Mouse (Mus musculus) forebrain, embryonic 12.5 days (tissue): ENCODE results near the gene Gm10031. TPM values are rescaled to one million over a fixed set of nuclear protein-coding genes. Genes with fewer than 3 reads are reported as not detected.
"Not testable (repeated sequence)": the region's sequence is repeated elsewhere in the genome, so short reads cannot be mapped to it uniquely, and the experiment has no call there.

Experiments used
- ATAC-seq: fragments of 200-750 bp; cut with Nextera tagmentation; 2 replicates; pipeline ENCODE4 v1.8.0; 2017; ENCODE audit warnings: moderate TSS enrichment; ENCODE audit not compliant: low FRiP score
- H3K27ac ChIP-seq: fragments of 300-500 bp; sonication (generic); 2 replicates; pipeline ENCODE4 v1.5.1; 2016; ENCODE audit warnings: mild to moderate bottlenecking
- H3K27me3 ChIP-seq: fragments of 300-500 bp; sonication (generic); 2 replicates; pipeline ENCODE4 v1.6.1; 2016; ENCODE audit warnings: mild to moderate bottlenecking
- H3K36me3 ChIP-seq: fragments of 300-500 bp; sonication (generic); replicated peaks from 2 replicates; pipeline ENCODE4 v1.6.1; 2016; ENCODE audit warnings: mild to moderate bottlenecking
- H3K4me1 ChIP-seq: fragments of 300-500 bp; sonication (generic); 2 replicates; pipeline ENCODE4 v1.6.1; 2016
- H3K4me2 ChIP-seq: fragments of 300-500 bp; sonication (generic); 2 replicates; pipeline ENCODE4 v1.6.1; 2016; ENCODE audit warnings: mild to moderate bottlenecking, moderate library complexity
- H3K4me3 ChIP-seq: fragments of 300-500 bp; sonication (generic); replicated peaks from 2 replicates; pipeline ENCODE4 v1.5.1; 2016; ENCODE audit warnings: mild to moderate bottlenecking
- H3K9ac ChIP-seq: fragments of 300-500 bp; sonication (generic); 2 replicates; pipeline ENCODE4 v1.6.1; 2016; ENCODE audit warnings: mild to moderate bottlenecking
- H3K9me3 ChIP-seq: fragments of 300-500 bp; sonication (generic); 2 replicates; pipeline ENCODE4 v1.6.1; 2016
- WGBS: fragments of 180-500 bp; shearing (Covaris S2); methylation state at CpG from one replicate; pipeline ENCODE4 v1.1.7; 2016; 5-methylcytosine and 5-hydroxymethylcytosine counted together
- polyA plus RNA-seq: library from polyadenylated mRNA; unstranded; fragments of >200 nt; fragmentation: Nextera tagmentation; extraction: Ambion mirVana; gene quantifications from 2 replicates; pipeline ENCODE4 v1.2.1, GENCODE M21; 2016

The Gm10031 gene
- polyA plus RNA-seq, 1 experiment from 2014 or later = 0.40 TPM

DNA sequence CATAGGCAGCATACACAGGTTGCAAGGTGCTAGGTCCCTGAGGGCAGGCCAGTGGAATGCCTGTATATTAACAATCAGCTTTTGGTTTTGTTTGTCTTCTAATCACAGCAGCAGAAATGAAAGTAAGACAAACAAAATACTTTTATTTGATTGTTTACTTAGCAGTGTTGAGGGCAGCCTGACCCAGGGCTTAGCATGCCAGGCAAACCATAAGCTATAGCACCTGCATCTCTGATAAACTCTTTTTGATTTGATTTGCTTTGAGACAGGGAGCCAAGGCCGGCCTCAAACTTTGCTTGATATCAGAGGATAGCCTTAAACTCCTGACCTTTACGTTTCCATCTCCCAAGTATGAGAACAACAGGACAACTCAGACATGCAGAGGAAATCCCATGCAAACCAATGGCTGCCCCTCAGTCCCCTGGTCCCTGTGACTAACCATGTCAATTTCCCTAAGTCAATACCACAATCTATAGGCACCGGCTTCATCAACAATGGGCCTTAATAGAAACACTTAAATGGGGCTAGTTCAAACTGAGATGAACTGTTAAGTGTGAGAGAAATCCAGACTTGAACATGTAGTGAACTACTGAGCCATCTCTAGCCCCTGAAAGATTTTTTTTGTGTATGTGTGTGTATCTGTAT, 3.6 kb upstream of the Gm10031 start:
- 82% methylated on average over 3 of the region's 3 CpGs for WGBS
- ATAC-seq = no peak

DNA sequence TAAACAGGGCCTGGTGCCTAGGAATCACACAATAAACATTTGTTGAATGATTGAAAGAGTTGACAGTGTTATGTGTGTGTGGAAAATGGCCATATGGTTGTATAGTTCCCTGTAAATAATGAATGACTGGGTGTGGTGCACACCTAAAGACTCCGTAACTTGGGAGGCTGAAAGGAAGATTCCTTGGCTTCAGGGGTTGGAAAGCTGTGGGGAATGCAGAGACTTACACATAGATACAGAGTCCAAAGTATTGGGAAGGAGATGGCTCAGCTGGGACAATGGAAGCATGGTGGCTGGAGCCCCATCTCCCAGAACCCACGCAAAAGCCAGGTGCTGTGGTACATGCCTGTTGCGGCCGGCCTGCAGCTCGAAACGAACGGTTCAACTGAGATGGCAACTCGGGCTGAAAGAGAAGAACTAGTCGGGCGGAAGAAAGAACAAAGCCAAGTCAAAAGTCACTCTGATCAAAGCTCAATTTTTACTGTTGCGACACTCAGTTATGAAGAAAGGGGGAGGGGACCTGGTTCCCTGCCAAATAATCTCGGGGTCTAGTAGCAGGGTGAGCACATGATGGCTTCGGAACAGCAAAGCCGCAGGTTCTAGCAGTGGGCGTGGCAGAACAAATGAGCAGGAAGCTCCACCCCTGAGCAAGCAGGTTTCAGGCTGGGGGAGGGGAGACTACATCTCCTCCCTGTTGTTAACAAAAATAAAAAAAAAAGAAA, 1.9 kb upstream of the Gm10031 start:
- no peak for ATAC-seq
- 0 out of 2 replicates have a peak, but pooled peaks cover 3% of the 10 kb centered on the region for H3K4me1 ChIP-seq
- no peak overlapping the region for H3K27ac ChIP-seq
- H3K27me3 ChIP-seq = no peaks in the 10 kb centered on the region
- H3K4me3 ChIP-seq = no peak overlapping the region
- no peak overlapping the region for H3K4me2 ChIP-seq
- no peaks in the 10 kb centered on the region for H3K9me3 ChIP-seq
- no peak overlapping the region for H3K9ac ChIP-seq
- 53% methylated on average over 15 of the region's 15 CpGs for WGBS
- no peaks in the 10 kb centered on the region for H3K36me3 ChIP-seq

More for the DNA sequence above, 3.6 kb upstream of the Gm10031 start:
- H3K9ac ChIP-seq = no peak overlapping the region
- no peak overlapping the region for H3K27ac ChIP-seq
- no peaks in the 10 kb centered on the region for H3K36me3 ChIP-seq
- H3K9me3 ChIP-seq = no peaks in the 10 kb centered on the region
- H3K4me3 ChIP-seq = no peak overlapping the region
- H3K4me1 ChIP-seq = 0 out of 2 replicates have a peak, but pooled peaks cover 3% of the 10 kb centered on the region
- no peak overlapping the region for H3K4me2 ChIP-seq
- no peaks in the 10 kb centered on the region for H3K27me3 ChIP-seq

DNA sequence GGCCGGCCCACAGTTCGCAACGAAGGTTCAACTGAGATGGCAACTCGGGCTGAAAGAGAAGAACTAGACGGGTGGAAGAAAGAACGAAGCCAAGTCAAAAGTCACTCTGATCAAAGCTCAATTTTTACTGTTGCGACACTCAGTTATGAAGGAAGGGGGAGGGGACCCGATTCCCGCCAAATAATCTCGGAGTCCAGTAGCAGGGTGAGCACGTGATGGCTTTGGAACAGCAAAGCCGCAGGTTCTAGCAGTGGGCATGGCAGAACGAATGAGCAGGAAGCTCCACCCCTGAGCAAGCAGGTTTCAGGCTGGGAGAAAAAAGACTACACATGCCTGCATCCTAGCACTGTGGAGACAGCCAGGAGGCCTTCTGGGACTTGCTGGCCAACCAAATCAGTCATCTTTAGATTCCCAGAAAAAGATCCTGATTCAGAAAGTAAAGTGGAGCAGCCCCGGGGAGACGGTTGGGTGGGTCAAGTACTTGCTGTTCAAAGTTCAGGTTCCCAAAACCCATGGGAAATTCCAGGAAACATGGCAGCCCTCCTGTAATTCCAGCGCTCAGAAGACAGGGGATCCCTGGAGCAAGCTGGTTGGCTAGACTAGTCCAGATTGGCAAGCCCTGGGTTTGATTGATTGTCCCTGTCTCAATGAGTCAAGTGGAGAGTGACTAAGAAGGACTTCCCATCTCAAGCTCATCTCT, 8.8 kb downstream of the Gm10031 start:
- not testable (repeated sequence) for H3K27me3 ChIP-seq, H3K9ac ChIP-seq, H3K4me3 ChIP-seq, H3K36me3 ChIP-seq, ATAC-seq, H3K4me2 ChIP-seq, H3K9me3 ChIP-seq, H3K27ac ChIP-seq, H3K4me1 ChIP-seq
- 89% methylated on average over 16 of the region's 16 CpGs for WGBS

DNA sequence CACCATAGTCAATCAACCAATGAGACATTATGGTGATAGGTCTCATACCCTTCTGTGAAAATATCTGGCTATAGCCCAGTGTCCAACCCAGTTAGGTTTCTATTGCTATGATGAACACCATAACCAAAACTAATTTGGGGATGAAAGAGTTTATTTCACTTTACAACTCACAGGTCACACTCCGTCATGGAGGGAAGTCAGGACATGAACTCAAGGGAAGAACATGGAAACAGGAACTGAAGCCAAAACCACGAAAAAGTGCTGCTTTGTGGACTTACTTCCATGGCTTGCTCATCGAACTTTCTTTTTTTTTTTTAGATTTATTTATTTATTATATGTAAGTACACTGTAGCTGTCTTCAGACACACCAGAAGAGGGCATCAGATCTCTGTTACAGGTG, 9.7 kb downstream of the Gm10031 start:
- H3K9ac ChIP-seq = no peak overlapping the region
- WGBS = 92% methylated on average over 3 of the region's 3 CpGs
- H3K9me3 ChIP-seq = no peaks in the 10 kb centered on the region
- no peak for ATAC-seq
- H3K27ac ChIP-seq = no peak overlapping the region
- no peaks in the 10 kb centered on the region for H3K27me3 ChIP-seq
- H3K4me2 ChIP-seq = no peak overlapping the region
- no peaks in the 10 kb centered on the region for H3K4me1 ChIP-seq
- H3K4me3 ChIP-seq = no peak overlapping the region
- no peaks in the 10 kb centered on the region for H3K36me3 ChIP-seq

DNA sequence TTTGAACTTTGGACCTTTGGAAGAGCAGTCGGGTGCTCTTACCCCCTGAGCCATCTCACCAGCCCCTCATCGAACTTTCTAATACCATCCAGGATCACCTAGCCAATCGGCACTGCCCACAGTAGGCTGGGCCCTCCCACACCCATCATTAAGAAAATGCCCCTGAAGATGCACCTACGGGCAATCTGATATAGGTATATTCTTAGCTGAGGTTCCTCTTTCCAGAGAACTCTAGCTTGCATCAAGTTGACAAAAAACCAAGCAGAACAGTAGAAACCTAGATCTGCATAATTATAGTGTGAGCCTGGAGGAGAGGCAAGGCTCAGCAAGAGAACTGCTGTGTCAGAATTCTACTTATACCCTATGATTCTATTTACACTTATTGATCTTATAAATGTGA, 10.1 kb downstream of the Gm10031 start:
- H3K4me3 ChIP-seq = no peak overlapping the region
- no peak overlapping the region for H3K9ac ChIP-seq
- 90% methylated on average over 4 of the region's 4 CpGs for WGBS
- H3K27me3 ChIP-seq = no peaks in the 10 kb centered on the region
- no peaks in the 10 kb centered on the region for H3K36me3 ChIP-seq
- H3K4me2 ChIP-seq = no peak overlapping the region
- no peaks in the 10 kb centered on the region for H3K9me3 ChIP-seq
- H3K4me1 ChIP-seq = no peaks in the 10 kb centered on the region
- H3K27ac ChIP-seq = no peak overlapping the region
- no peak for ATAC-seq

DNA sequence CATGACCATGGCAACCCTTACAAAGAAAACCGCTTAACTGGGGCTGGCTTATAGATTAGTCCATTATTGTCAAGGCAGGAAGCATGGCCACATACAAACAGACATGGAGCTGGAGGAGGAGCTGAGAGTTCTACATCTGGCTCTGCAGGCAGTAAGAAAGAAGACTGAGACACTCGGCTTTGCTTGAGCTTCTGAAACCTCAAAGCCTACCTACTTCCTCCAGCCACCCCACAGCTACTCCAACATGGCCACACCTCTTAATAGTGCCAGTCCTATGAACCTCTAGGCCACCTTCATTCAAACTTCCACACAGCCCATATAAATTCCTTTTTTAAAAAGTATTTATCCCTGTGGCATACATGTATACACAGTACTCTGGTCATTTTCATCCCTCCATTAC, 13.2 kb downstream of the Gm10031 start:
- Histone ChIP-seq H3K9me3 (no peaks in the 10 kb centered on the region), H3K27ac (no peak overlapping the region), H3K4me3 (no peak overlapping the region), H3K36me3 (no peaks in the 10 kb centered on the region), H3K27me3 (no peaks in the 10 kb centered on the region), H3K4me1 (no peaks in the 10 kb centered on the region), H3K9ac (no peak overlapping the region), H3K4me2 (no peak overlapping the region)
- ATAC-seq = no peak
- WGBS = 66% methylated on average over 2 of the region's 2 CpGs

DNA sequence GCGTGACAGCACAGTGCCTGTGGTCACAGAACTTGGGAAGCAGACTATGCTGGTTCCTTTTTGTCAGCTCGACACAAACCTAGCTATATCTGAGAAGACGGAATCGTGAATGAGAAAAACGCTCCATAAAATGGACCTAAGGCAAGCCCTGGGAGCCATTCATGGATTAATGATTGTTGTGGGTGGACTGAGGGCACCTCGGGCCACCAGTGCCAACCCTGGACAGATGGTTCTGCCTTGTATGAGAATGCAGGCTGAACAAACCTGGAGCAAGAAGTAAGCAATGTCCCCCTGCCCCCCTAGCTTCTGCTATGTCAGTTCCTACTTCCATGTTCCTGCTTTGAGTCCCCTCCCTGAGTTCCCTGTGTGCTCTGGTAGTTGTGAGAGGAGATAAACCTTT, 13.9 kb downstream of the Gm10031 start:
- Histone ChIP-seq H3K4me1 (no peaks in the 10 kb centered on the region), H3K27ac (no peak overlapping the region), H3K36me3 (no peaks in the 10 kb centered on the region), H3K9me3 (no peaks in the 10 kb centered on the region), H3K4me2 (no peak overlapping the region), H3K9ac (no peak overlapping the region), H3K27me3 (no peaks in the 10 kb centered on the region), H3K4me3 (no peak overlapping the region)
- ATAC-seq = no peak
- WGBS = 92% methylated on average over 6 of the region's 6 CpGs

DNA sequence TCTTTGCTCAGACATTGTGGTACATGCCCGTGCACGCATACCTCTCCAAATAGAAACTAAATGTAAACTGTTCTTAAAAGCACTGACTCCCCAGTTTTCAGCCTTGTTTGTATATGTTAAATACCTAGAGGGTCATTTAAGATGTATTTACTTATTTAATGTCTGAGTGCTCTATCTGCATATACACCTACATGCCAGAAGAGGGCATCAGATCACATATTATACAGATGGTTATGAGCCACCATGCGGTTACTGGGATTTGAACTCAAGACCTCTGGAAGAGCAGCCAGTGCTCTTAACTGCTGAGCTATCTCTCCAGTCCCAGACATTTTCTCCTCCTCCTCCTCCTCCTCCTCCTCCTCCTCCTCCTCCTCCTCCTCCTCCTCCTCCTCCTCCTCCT, 14.6 kb downstream of the Gm10031 start:
- Histone ChIP-seq H3K9ac (no peak overlapping the region), H3K4me2 (no peak overlapping the region), H3K36me3 (no peaks in the 10 kb centered on the region), H3K4me3 (no peak overlapping the region), H3K9me3 (no peaks in the 10 kb centered on the region), H3K4me1 (no peaks in the 10 kb centered on the region), H3K27me3 (no peaks in the 10 kb centered on the region), H3K27ac (no peak overlapping the region)
- no peak for ATAC-seq
- WGBS = 78% methylated on average over 3 of the region's 3 CpGs

DNA sequence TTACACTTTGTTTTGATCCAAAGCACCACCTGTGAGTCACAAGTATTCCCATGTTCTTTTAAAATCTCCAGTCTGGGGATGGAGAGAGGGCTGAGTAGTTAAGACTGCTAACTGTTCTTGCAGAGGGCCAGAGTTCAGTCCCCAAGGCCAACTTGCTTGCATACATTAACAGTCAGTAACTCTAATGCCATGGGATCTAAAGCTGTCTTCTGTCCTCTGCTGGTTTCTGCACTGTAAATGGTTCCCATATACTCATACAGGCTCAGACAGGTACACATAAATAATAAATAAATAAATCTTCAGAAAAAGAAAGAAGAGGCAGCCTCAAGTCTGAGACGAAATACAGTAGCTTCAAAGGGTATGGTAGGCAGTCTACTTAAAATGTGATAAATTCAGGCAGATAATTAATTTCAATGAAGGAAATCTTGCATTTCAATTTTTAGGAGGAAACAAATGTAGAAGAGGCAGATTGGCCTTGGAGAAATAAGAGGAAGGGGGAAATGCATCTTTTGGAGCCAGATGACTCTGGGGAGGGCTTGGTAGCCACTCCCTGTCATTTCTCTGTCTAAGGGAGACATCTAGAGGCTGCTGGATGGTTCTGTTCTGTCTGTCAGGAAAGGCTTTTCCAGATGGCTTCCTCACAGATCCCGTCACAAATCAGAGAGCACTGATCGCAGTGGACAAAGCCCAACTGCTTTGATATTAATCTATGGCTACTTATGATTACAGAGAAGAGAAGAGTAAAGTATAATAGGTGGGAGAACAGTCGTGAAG, 16.2 kb downstream of the Gm10031 start:
- 45% methylated on average over 4 of the region's 4 CpGs for WGBS
- ATAC-seq = no peak
- Histone ChIP-seq H3K4me1 (no peaks in the 10 kb centered on the region), H3K4me2 (no peak overlapping the region), H3K27me3 (no peaks in the 10 kb centered on the region), H3K9ac (no peak overlapping the region), H3K9me3 (no peaks in the 10 kb centered on the region), H3K4me3 (no peak overlapping the region), H3K36me3 (no peaks in the 10 kb centered on the region), H3K27ac (no peak overlapping the region)

DNA sequence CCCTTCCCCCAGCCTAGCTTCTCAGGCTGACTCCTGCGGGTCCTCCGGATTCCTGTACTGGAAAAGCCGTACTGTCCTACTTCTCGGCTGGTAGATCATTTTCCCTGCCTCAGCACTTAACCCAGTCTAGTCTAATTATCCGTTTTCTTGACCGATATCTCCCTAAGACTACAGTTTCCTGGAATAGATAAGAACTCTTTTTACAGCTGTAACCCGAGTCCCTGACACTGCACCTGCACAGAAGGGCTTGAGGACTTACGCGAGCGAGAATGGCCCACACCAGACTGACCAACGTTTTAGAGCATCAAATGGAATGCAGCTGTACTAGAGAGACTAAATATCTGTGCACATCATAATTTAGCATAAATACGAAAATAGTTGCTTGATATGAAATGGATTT, 20.2 kb downstream of the Gm10031 start:
- no peak overlapping the region for H3K27ac ChIP-seq
- no peak overlapping the region for H3K4me2 ChIP-seq
- no peak overlapping the region for H3K4me3 ChIP-seq
- no peaks in the 10 kb centered on the region for H3K9me3 ChIP-seq
- no peaks in the 10 kb centered on the region for H3K27me3 ChIP-seq
- WGBS = 52% methylated on average over 12 of the region's 12 CpGs
- no peak for ATAC-seq
- no peaks in the 10 kb centered on the region for H3K4me1 ChIP-seq
- no peaks in the 10 kb centered on the region for H3K36me3 ChIP-seq
- no peak overlapping the region for H3K9ac ChIP-seq

DNA sequence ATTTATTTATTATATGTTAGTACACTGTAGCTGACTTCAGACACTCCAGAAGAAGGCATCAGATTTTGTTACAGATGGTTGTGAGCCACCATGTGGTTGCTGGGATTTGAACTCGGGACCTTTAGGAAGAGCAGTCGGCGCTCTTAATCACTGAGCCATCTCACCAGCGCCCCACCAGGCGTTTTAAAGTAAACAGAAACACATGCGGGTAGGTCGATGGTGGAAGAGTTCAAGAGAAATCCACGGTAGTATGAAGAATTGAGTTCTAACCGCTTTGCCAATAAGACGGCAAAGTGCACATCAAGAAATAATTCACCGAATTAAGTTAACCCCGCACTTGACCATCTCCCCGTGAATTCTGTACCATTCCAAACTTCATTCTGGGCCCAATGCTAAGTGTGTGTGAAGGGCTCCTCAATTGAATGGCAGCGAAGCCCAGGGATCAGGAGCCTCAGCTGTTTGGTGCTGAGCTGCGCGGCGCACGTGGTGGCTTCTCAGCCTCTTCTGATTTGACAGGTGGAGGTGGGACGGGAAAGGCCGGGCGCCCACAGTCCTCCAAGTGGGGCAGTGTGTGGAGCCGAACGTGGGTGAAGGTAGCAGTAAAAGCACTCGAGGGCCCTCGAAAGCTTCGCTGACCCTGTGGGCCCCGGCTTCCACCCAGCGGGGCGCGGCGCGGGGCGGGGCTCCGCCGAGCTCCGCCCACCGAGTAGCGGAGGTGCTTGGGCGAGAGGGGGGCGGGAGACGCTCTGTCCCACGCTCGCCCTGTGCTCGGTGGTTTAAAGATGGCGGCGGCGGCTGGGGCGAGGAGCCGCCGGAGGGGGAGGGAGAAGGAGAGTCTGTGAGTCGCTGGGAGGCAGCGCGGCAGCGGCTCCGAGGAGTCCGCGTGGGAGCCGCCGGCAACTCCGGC, 34.5 kb downstream of the Gm10031 start, which contains the start of gene Abl2:
Gene Abl2 (plus strand): TSS at position 763 of the 907 bp plus-strand sequence.
- H3K27ac ChIP-seq = peak within 1 kb of the TSS; percentile 93
- 8% methylated on average over 60 of the region's 60 CpGs for WGBS
- peak; percentile 97 for ATAC-seq
- H3K4me3 ChIP-seq = peak within 1 kb of the TSS; percentile 95
- no peaks in the 10 kb centered on the region for H3K9me3 ChIP-seq
- peak within 1 kb of the TSS; percentile 97 for H3K9ac ChIP-seq
- H3K36me3 ChIP-seq = no peaks in the 10 kb centered on the region
- H3K4me1 ChIP-seq = peaks cover 8% of the 10 kb centered on the region
- H3K4me2 ChIP-seq = peak within 1 kb of the TSS; percentile 69
- peaks cover 3% of the 10 kb centered on the region; the same call in 1 of the 2 replicates for H3K27me3 ChIP-seq
